Mouse (Mus musculus): ENCODE measurements around the gene Mad1l1. TPM values are rescaled to one million over a fixed set of nuclear protein-coding genes. Genes with fewer than 3 reads are reported as not detected.

Mad1l1 gene
- polyA plus RNA-seq, 1 experiment from 2014 or later: 32.2 TPM

GRCm38 (mm10) chr5:140292152-140292551, 29.2 kb downstream of the Mad1l1 start:
- Histone ChIP-seq H3K9me3 (ENCODE audit: control insufficient read depth, low read length) (no peaks in the 10 kb centered on the region), H3K4me1 (ENCODE audit: control insufficient read depth, insufficient read depth, low read depth, low read length) (no peaks in the 10 kb centered on the region), H3K4me2 (ENCODE audit: low read length) (no peak overlapping the region), H3K27me3 (replicated peaks; ENCODE audit: control insufficient read depth, insufficient read depth, low read length) (no peaks in the 10 kb centered on the region), H3K9ac (ENCODE audit: low read depth, low read length) (no peak overlapping the region), H3K36me3 (ENCODE audit: control insufficient read depth, insufficient read depth, low read length) (peaks cover 4% of the 10 kb centered on the region; the same call in 1 of the 2 replicates), H3K4me3 (ENCODE audit: low read length) (no peak overlapping the region), H3K27ac (ENCODE audit: low read depth, low read length) (no peak overlapping the region)
- WGBS: 85% methylated on average over 1 of the region's 1 CpGs
- peak; percentile 76 for ATAC-seq

- ATAC-seq: no peak
- H3K4me2 ChIP-seq (ENCODE audit: low read length): no peak overlapping the region
- 96% methylated on average over 2 of the region's 2 CpGs for WGBS
- no peaks in the 10 kb centered on the region for H3K9me3 ChIP-seq (ENCODE audit: control insufficient read depth, low read length)
- no peaks in the 10 kb centered on the region for H3K4me1 ChIP-seq (ENCODE audit: control insufficient read depth, insufficient read depth, low read depth, low read length)
- no peak overlapping the region for H3K9ac ChIP-seq (ENCODE audit: low read depth, low read length)
- no peaks in the 10 kb centered on the region for H3K27me3 ChIP-seq (replicated peaks; ENCODE audit: control insufficient read depth, insufficient read depth, low read length)
- H3K27ac ChIP-seq (ENCODE audit: low read depth, low read length): no peak overlapping the region
- H3K4me3 ChIP-seq (ENCODE audit: low read length): no peak overlapping the region
- H3K36me3 ChIP-seq (ENCODE audit: control insufficient read depth, insufficient read depth, low read length): peaks cover 4% of the 10 kb centered on the region; the same call in 1 of the 2 replicates
Measured at GRCm38 (mm10) chr5:140289161-140289560, 32.2 kb downstream of the Mad1l1 start.

- Histone ChIP-seq H3K4me1 (ENCODE audit: control insufficient read depth, insufficient read depth, low read depth, low read length) (no peaks in the 10 kb centered on the region), H3K4me3 (ENCODE audit: low read length) (no peak overlapping the region), H3K27me3 (replicated peaks; ENCODE audit: control insufficient read depth, insufficient read depth, low read length) (no peaks in the 10 kb centered on the region), H3K9me3 (ENCODE audit: control insufficient read depth, low read length) (no peaks in the 10 kb centered on the region), H3K9ac (ENCODE audit: low read depth, low read length) (no peak overlapping the region), H3K27ac (ENCODE audit: low read depth, low read length) (no peak overlapping the region), H3K4me2 (ENCODE audit: low read length) (no peak overlapping the region), H3K36me3 (ENCODE audit: control insufficient read depth, insufficient read depth, low read length) (peaks cover 3% of the 10 kb centered on the region; the same call in 1 of the 2 replicates)
- peak; percentile 71 for ATAC-seq
- WGBS: 83% methylated on average over 3 of the region's 3 CpGs
Measured at GRCm38 (mm10) chr5:140288287-140288686, 33.1 kb downstream of the Mad1l1 start.

DNA sequence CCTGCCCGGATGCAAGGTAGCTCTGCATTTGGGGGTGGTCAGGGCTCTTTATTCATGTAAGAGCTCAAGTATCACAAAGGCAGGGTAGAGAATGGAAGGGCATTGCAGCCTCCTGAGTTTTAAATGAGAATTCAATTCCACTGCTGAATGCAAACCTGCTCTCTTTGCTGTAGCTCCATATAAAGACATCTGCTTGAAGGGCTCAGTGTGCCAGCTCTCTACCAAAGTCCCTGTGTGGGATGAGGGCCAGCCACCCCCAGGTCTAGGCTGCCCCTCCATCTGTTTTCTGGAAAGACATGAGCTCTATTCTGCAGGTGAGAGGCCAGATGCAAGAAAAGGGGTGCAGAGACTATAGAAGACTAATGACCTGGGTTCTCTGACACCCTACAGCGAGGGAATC, 36.6 kb downstream of the Mad1l1 start:
- H3K9ac ChIP-seq (ENCODE audit: low read depth, low read length): no peak overlapping the region
- H3K27me3 ChIP-seq (replicated peaks; ENCODE audit: control insufficient read depth, insufficient read depth, low read length): no peaks in the 10 kb centered on the region
- H3K9me3 ChIP-seq (ENCODE audit: control insufficient read depth, low read length): no peaks in the 10 kb centered on the region
- H3K4me3 ChIP-seq (ENCODE audit: low read length): no peak overlapping the region
- 0 out of 2 replicates have a peak, but pooled peaks cover 2% of the 10 kb centered on the region for H3K36me3 ChIP-seq (ENCODE audit: control insufficient read depth, insufficient read depth, low read length)
- ATAC-seq: no peak
- WGBS: 80% methylated on average over 2 of the region's 2 CpGs
- peaks cover 4% of the 10 kb centered on the region; the same call in 1 of the 2 replicates for H3K4me1 ChIP-seq (ENCODE audit: control insufficient read depth, insufficient read depth, low read depth, low read length)
- H3K27ac ChIP-seq (ENCODE audit: low read depth, low read length): no peak overlapping the region
- H3K4me2 ChIP-seq (ENCODE audit: low read length): no peak overlapping the region

DNA sequence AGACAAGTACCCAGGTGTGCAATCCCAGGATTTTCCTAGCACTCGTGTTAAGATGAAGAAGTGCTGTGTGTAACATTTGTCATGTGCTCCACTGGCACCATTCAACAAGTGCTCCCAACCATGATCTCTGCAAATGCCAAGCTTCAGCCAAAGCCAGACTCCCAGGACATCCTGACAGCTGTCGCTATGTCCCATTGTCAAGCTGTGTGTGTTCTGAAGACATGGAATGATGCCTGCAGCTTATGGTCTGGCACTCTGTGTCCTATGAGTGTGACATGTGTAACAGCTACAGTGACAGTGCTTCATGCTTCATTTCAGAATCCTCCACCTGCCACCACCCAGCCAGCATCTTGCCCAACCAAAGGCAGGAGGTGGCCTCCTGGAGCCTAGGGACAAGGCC, 37.3 kb downstream of the Mad1l1 start:
- Histone ChIP-seq H3K9ac (ENCODE audit: low read depth, low read length) (no peak overlapping the region), H3K9me3 (ENCODE audit: control insufficient read depth, low read length) (no peaks in the 10 kb centered on the region), H3K4me1 (ENCODE audit: control insufficient read depth, insufficient read depth, low read depth, low read length) (peaks cover 4% of the 10 kb centered on the region; the same call in 1 of the 2 replicates), H3K27ac (ENCODE audit: low read depth, low read length) (no peak overlapping the region), H3K27me3 (replicated peaks; ENCODE audit: control insufficient read depth, insufficient read depth, low read length) (no peaks in the 10 kb centered on the region), H3K4me2 (ENCODE audit: low read length) (no peak overlapping the region), H3K36me3 (ENCODE audit: control insufficient read depth, insufficient read depth, low read length) (no peaks in the 10 kb centered on the region), H3K4me3 (ENCODE audit: low read length) (no peak overlapping the region)
- 76% methylated on average over 2 of the region's 2 CpGs for WGBS
- ATAC-seq: no peak

- Histone ChIP-seq H3K9me3 (ENCODE audit: control insufficient read depth, low read length) (no peaks in the 10 kb centered on the region), H3K4me3 (ENCODE audit: low read length) (no peak overlapping the region), H3K4me1 (ENCODE audit: control insufficient read depth, insufficient read depth, low read depth, low read length) (peaks cover 4% of the 10 kb centered on the region; the same call in 1 of the 2 replicates), H3K27me3 (replicated peaks; ENCODE audit: control insufficient read depth, insufficient read depth, low read length) (no peaks in the 10 kb centered on the region), H3K36me3 (ENCODE audit: control insufficient read depth, insufficient read depth, low read length) (no peaks in the 10 kb centered on the region), H3K27ac (ENCODE audit: low read depth, low read length) (no peak overlapping the region), H3K9ac (ENCODE audit: low read depth, low read length) (no peak overlapping the region), H3K4me2 (ENCODE audit: low read length) (no peak overlapping the region)
- ATAC-seq: no peak
- 97% methylated on average over 3 of the region's 3 CpGs for WGBS
Measured at GRCm38 (mm10) chr5:140282900-140283299, 38.5 kb downstream of the Mad1l1 start.

- peak; percentile 63; the same call in 1 of the 2 replicates for ATAC-seq
- H3K36me3 ChIP-seq (ENCODE audit: control insufficient read depth, insufficient read depth, low read length): no peaks in the 10 kb centered on the region
- no peak overlapping the region for H3K4me3 ChIP-seq (ENCODE audit: low read length)
- H3K9me3 ChIP-seq (ENCODE audit: control insufficient read depth, low read length): no peaks in the 10 kb centered on the region
- no peak overlapping the region for H3K9ac ChIP-seq (ENCODE audit: low read depth, low read length)
- no peaks in the 10 kb centered on the region for H3K27me3 ChIP-seq (replicated peaks; ENCODE audit: control insufficient read depth, insufficient read depth, low read length)
- no peak overlapping the region for H3K4me2 ChIP-seq (ENCODE audit: low read length)
- no peak overlapping the region for H3K27ac ChIP-seq (ENCODE audit: low read depth, low read length)
- 65% methylated on average over 8 of the region's 8 CpGs for WGBS
- peaks cover 4% of the 10 kb centered on the region; the same call in 1 of the 2 replicates for H3K4me1 ChIP-seq (ENCODE audit: control insufficient read depth, insufficient read depth, low read depth, low read length)
Measured at GRCm38 (mm10) chr5:140282376-140282775, 39.0 kb downstream of the Mad1l1 start.

- Histone ChIP-seq H3K9ac (ENCODE audit: low read depth, low read length) (no peak overlapping the region), H3K4me3 (ENCODE audit: low read length) (no peak overlapping the region), H3K27ac (ENCODE audit: low read depth, low read length) (no peak overlapping the region), H3K4me2 (ENCODE audit: low read length) (no peak overlapping the region), H3K9me3 (ENCODE audit: control insufficient read depth, low read length) (no peaks in the 10 kb centered on the region), H3K27me3 (replicated peaks; ENCODE audit: control insufficient read depth, insufficient read depth, low read length) (no peaks in the 10 kb centered on the region), H3K36me3 (ENCODE audit: control insufficient read depth, insufficient read depth, low read length) (no peaks in the 10 kb centered on the region), H3K4me1 (ENCODE audit: control insufficient read depth, insufficient read depth, low read depth, low read length) (peaks cover 4% of the 10 kb centered on the region; the same call in 1 of the 2 replicates)
- no peak for ATAC-seq
- WGBS: 61% methylated on average over 9 of the region's 9 CpGs
Measured at GRCm38 (mm10) chr5:140280205-140280604, 41.1 kb downstream of the Mad1l1 start.

GRCm38 (mm10) chr5:140276779-140277178, 44.6 kb downstream of the Mad1l1 start:
- Histone ChIP-seq H3K9me3 (ENCODE audit: control insufficient read depth, low read length) (no peaks in the 10 kb centered on the region), H3K36me3 (ENCODE audit: control insufficient read depth, insufficient read depth, low read length) (no peaks in the 10 kb centered on the region), H3K4me2 (ENCODE audit: low read length) (no peak overlapping the region), H3K27ac (ENCODE audit: low read depth, low read length) (no peak overlapping the region), H3K4me3 (ENCODE audit: low read length) (no peak overlapping the region), H3K9ac (ENCODE audit: low read depth, low read length) (no peak overlapping the region), H3K27me3 (replicated peaks; ENCODE audit: control insufficient read depth, insufficient read depth, low read length) (no peaks in the 10 kb centered on the region), H3K4me1 (ENCODE audit: control insufficient read depth, insufficient read depth, low read depth, low read length) (no peaks in the 10 kb centered on the region)
- ATAC-seq: no peak
- 76% methylated on average over 6 of the region's 6 CpGs for WGBS
